Mouse (Mus musculus): ENCODE data around the gene Rph3al.

Rph3al gene

GRCm38 (mm10) chr11:75857781-75858180 lies 80.4 kb downstream of the Rph3al start:
- DNase-seq = no peak

GRCm38 (mm10) chr11:75854327-75854726 lies 83.9 kb downstream of the Rph3al start:
- DNase-seq = no peak

GRCm38 (mm10) chr11:75853067-75853636 lies 85.1 kb downstream of the Rph3al start:
- DNase-seq = no peak

GRCm38 (mm10) chr11:75852485-75852884 lies 85.7 kb downstream of the Rph3al start:
- no peak for DNase-seq

- DNase-seq = no peak
Measured at GRCm38 (mm10) chr11:75849552-75849951, 88.7 kb downstream of the Rph3al start.

GRCm38 (mm10) chr11:75846589-75846988 lies 91.6 kb downstream of the Rph3al start:
- DNase-seq = no peak

- no peak for DNase-seq
Measured at GRCm38 (mm10) chr11:75845675-75846074, 92.6 kb downstream of the Rph3al start.

- no peak for DNase-seq
Measured at GRCm38 (mm10) chr11:75842904-75843619, 95.2 kb downstream of the Rph3al start.

- DNase-seq = no peak
Measured at GRCm38 (mm10) chr11:75841503-75841902, 96.7 kb downstream of the Rph3al start.

GRCm38 (mm10) chr11:75839536-75840430 lies 98.4 kb downstream of the Rph3al start:
- no peak for DNase-seq

GRCm38 (mm10) chr11:75838861-75839426 lies 99.3 kb downstream of the Rph3al start:
- no peak for DNase-seq

GRCm38 (mm10) chr11:75836240-75836610 lies 102.0 kb downstream of the Rph3al start:
- no peak for DNase-seq

- no peak for DNase-seq
Measured at GRCm38 (mm10) chr11:75835587-75836239, 102.5 kb downstream of the Rph3al start.

- peak; percentile 18 for DNase-seq
Measured at GRCm38 (mm10) chr11:75833081-75833480, 105.1 kb downstream of the Rph3al start.

- no peak for DNase-seq
Measured at GRCm38 (mm10) chr11:75830386-75830785, 107.8 kb downstream of the Rph3al start.

- no peak for DNase-seq
Measured at GRCm38 (mm10) chr11:75827414-75827813, 110.8 kb downstream of the Rph3al start.

- DNase-seq = no peak
Measured at GRCm38 (mm10) chr11:75823506-75823905, 114.7 kb downstream of the Rph3al start.

- no peak for DNase-seq
Measured at GRCm38 (mm10) chr11:75813085-75813484, 125.1 kb downstream of the Rph3al start.

- DNase-seq = peak; percentile 74
Measured at GRCm38 (mm10) chr11:75811900-75812299, 126.3 kb downstream of the Rph3al start.

GRCm38 (mm10) chr11:75810526-75810925 lies 127.7 kb downstream of the Rph3al start:
- no peak for DNase-seq

- DNase-seq = no peak
Measured at GRCm38 (mm10) chr11:75807486-75807885, 130.7 kb downstream of the Rph3al start.

GRCm38 (mm10) chr11:75801771-75802550 lies 136.3 kb downstream of the Rph3al start:
- DNase-seq = no peak

Data from kidney, adult 18-20 months (tissue).